Mouse (Mus musculus): ENCODE results near the gene Nadsyn1. TPM values are rescaled to one million over a fixed set of nuclear protein-coding genes. Genes with fewer than 3 reads are reported as not detected.

The Nadsyn1 gene
- polyA plus RNA-seq, 1 experiment from 2014 or later, result 9.2 TPM

DNA sequence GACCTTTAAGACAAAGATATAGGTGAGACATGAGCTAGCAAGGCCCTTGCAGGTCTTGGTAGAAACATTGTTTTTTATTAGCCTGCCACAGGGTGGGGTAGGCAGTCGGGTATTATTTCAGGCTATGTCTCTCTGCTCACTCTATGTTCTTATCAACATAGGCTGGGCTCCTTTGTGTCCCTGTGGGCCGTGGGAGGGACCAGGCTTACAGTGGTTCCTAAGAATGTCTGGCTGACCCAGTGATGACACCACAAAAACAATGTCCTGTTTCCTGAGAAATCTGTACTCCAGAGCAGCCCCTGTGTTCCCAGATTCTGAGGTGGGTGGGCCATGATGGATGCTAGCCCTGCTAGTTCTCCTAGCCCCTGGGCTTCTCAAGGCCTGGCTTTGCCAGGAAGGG lies 45.3 kb downstream of the Nadsyn1 start:
- H3K36me3 ChIP-seq (replicated peaks; ENCODE audit: insufficient read depth, low read length), result no peaks in the 10 kb centered on the region
- ATAC-seq, result no peak
- TF ChIP-seq EP300 (IDR thresholded peaks at IDR 0.05; ENCODE audit: low read depth), result no peak
- TF ChIP-seq CTCF (IDR thresholded peaks at IDR 0.05; ENCODE audit: low read depth), result no peak
- no peaks in the 10 kb centered on the region for H3K27me3 ChIP-seq (ENCODE audit: insufficient read depth, low read length)
- H3K4me3 ChIP-seq (ENCODE audit: low read depth, low read length), result no peak overlapping the region
- no peak overlapping the region for H3K9ac ChIP-seq (replicated peaks)
- peaks cover 14% of the 10 kb centered on the region for H3K4me1 ChIP-seq (ENCODE audit: insufficient read depth)
- H3K4me2 ChIP-seq (ENCODE audit: low read depth, low read length), result no peak overlapping the region
- no peaks in the 10 kb centered on the region for H3K9me3 ChIP-seq (ENCODE audit: low read length)
- WGBS (ENCODE audit: insufficient replicate concordance), result 68% methylated on average over 2 of the region's 2 CpGs
- no peak overlapping the region for H3K27ac ChIP-seq (ENCODE audit: low read depth)
- DNase-seq, result no peak

DNA sequence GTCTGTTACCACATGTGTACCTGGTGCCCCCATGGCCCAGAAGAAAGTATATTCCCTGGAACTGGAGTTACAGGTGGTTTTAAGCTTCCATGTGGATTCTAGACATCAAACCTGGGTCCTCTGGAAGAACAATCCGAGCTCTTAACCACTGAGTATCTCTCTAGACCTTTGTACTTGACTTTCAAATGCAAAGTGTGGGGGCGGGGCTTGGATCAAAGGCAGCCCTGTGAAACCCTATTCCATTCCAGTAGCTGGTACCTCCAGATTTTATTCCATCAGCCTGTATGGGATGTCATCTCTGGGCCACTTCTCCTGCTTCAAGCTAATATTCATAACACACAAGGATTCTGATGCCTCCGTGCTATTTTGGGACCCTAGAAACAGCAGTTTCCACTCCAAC lies 46.5 kb downstream of the Nadsyn1 start:
- H3K9ac ChIP-seq (replicated peaks), result no peak overlapping the region
- DNase-seq, result peak; percentile 66
- WGBS (ENCODE audit: insufficient replicate concordance), result 36% methylated on average over 3 of the region's 3 CpGs
- TF ChIP-seq CTCF (IDR thresholded peaks at IDR 0.05; ENCODE audit: low read depth) (no peak), EP300 (IDR thresholded peaks at IDR 0.05; ENCODE audit: low read depth) (no peak)
- ATAC-seq, result 0 out of 2 replicates have a peak, but pooled peaks have one; percentile 43
- H3K27me3 ChIP-seq (ENCODE audit: insufficient read depth, low read length), result no peaks in the 10 kb centered on the region
- no peaks in the 10 kb centered on the region for H3K36me3 ChIP-seq (replicated peaks; ENCODE audit: insufficient read depth, low read length)
- H3K4me3 ChIP-seq (ENCODE audit: low read depth, low read length), result no peak overlapping the region
- no peak overlapping the region for H3K27ac ChIP-seq (ENCODE audit: low read depth)
- no peak overlapping the region for H3K4me2 ChIP-seq (ENCODE audit: low read depth, low read length)
- H3K4me1 ChIP-seq (ENCODE audit: insufficient read depth), result peaks cover 14% of the 10 kb centered on the region
- H3K9me3 ChIP-seq (ENCODE audit: low read length), result no peaks in the 10 kb centered on the region

DNA sequence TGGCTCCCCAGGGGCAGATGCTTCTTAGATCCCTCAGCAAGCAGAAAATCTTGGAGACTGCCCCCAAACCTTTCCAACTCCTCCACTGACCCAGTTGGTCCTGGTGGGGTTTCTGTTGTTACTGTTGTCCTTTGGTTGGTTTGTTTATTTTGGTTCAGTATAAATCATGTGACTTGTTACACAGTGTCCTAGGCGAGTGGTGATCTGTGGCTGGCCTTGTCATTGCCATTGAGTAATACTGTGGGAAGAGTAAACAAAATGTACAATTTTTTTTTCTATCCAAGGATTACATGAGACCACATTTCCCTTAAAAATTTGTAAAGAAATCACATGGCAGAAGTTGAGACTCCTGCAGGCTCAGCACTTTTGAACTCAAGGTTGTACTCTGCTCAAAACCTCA lies 53.2 kb downstream of the Nadsyn1 start:
- H3K4me3 ChIP-seq (ENCODE audit: low read depth, low read length), result no peak overlapping the region
- no peaks in the 10 kb centered on the region for H3K36me3 ChIP-seq (replicated peaks; ENCODE audit: insufficient read depth, low read length)
- TF ChIP-seq EP300 (IDR thresholded peaks at IDR 0.05; ENCODE audit: low read depth) (peak; percentile 61; the same call in 1 of the 2 replicates), CTCF (IDR thresholded peaks at IDR 0.05; ENCODE audit: low read depth) (no peak)
- H3K27ac ChIP-seq (ENCODE audit: low read depth), result peak overlapping the region; percentile 75
- no peaks in the 10 kb centered on the region for H3K9me3 ChIP-seq (ENCODE audit: low read length)
- H3K27me3 ChIP-seq (ENCODE audit: insufficient read depth, low read length), result peaks cover 11% of the 10 kb centered on the region; the same call in 1 of the 2 replicates
- H3K4me2 ChIP-seq (ENCODE audit: low read depth, low read length), result no peak overlapping the region
- H3K4me1 ChIP-seq (ENCODE audit: insufficient read depth), result peaks cover 5% of the 10 kb centered on the region; the same call in 1 of the 2 replicates
- ATAC-seq (peak; percentile 77), DNase-seq (no peak)
- 29% methylated on average over 1 of the region's 1 CpGs for WGBS (ENCODE audit: insufficient replicate concordance)
- H3K9ac ChIP-seq (replicated peaks), result no peak overlapping the region

DNA sequence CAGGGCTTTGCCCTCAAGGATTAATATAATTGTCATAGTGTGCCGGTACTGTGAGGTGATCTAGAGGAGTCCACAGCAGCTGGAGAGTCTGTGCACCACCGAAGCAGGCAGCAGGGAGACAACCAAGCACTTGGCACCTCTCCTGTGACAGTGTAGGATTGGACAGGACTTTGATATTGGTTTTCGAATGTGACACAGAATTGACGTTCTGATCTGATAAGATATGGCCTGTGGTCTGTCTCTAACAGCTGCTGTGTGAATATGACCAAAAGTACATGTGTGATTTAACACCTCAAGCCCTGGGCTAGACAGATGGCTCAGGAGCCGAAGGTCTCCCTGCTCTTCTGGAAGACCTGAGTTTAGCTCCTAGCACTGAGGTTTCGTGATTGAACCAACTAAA lies 54.4 kb downstream of the Nadsyn1 start:
- 43% methylated on average over 6 of the region's 6 CpGs for WGBS (ENCODE audit: insufficient replicate concordance)
- H3K4me1 ChIP-seq (ENCODE audit: insufficient read depth), result peaks cover 5% of the 10 kb centered on the region; the same call in 1 of the 2 replicates
- H3K27me3 ChIP-seq (ENCODE audit: insufficient read depth, low read length), result peaks cover 11% of the 10 kb centered on the region; the same call in 1 of the 2 replicates
- no peak overlapping the region for H3K9ac ChIP-seq (replicated peaks)
- peak overlapping the region; percentile 75; the same call in 1 of the 2 replicates for H3K27ac ChIP-seq (ENCODE audit: low read depth)
- DNase-seq (no peak), ATAC-seq (peak; percentile 75)
- no peak overlapping the region for H3K4me3 ChIP-seq (ENCODE audit: low read depth, low read length)
- TF ChIP-seq CTCF (IDR thresholded peaks at IDR 0.05; ENCODE audit: low read depth) (no peak), EP300 (IDR thresholded peaks at IDR 0.05; ENCODE audit: low read depth) (no peak)
- H3K36me3 ChIP-seq (replicated peaks; ENCODE audit: insufficient read depth, low read length), result no peaks in the 10 kb centered on the region
- H3K9me3 ChIP-seq (ENCODE audit: low read length), result no peaks in the 10 kb centered on the region
- no peak overlapping the region for H3K4me2 ChIP-seq (ENCODE audit: low read depth, low read length)

DNA sequence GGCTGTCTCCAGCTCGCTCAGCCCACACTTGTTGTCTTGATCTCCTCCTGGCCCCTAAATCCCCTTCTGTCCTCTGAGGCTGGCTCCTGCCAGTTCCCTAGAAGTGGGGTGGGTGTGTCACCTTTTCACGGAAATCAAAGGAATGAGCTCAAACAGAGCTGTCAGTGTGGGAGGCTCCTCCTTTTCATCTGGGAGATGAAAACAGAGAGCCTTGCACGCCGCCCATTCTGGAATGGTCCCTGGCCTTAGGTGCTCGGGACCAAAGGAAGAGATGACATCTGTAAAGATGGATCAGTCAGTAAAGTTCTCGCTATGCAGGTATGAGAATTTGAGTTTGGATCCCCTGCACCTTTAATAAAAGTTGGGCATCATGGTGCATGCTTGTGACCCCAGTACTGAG lies 55.8 kb downstream of the Nadsyn1 start, which contains the start of gene Mrgprg:
Gene Mrgprg (minus strand): TSS at position 101 of the 400 bp plus-strand sequence.
- TF ChIP-seq CTCF (IDR thresholded peaks at IDR 0.05; ENCODE audit: low read depth) (no peak), EP300 (IDR thresholded peaks at IDR 0.05; ENCODE audit: low read depth) (no peak)
- no peak within 1 kb of the TSS for H3K27ac ChIP-seq (ENCODE audit: low read depth)
- H3K9ac ChIP-seq (replicated peaks), result no peak within 1 kb of the TSS
- no peak within 1 kb of the TSS for H3K4me3 ChIP-seq (ENCODE audit: low read depth, low read length)
- H3K36me3 ChIP-seq (replicated peaks; ENCODE audit: insufficient read depth, low read length), result no peaks in the 10 kb centered on the region
- H3K9me3 ChIP-seq (ENCODE audit: low read length), result no peaks in the 10 kb centered on the region
- peaks cover 5% of the 10 kb centered on the region; the same call in 1 of the 2 replicates for H3K4me1 ChIP-seq (ENCODE audit: insufficient read depth)
- 50% methylated on average over 6 of the region's 6 CpGs for WGBS (ENCODE audit: insufficient replicate concordance)
- no peak within 1 kb of the TSS for H3K4me2 ChIP-seq (ENCODE audit: low read depth, low read length)
- no peak for DNase-seq
- peaks cover 11% of the 10 kb centered on the region; the same call in 1 of the 2 replicates for H3K27me3 ChIP-seq (ENCODE audit: insufficient read depth, low read length)
- no peak for ATAC-seq

DNA sequence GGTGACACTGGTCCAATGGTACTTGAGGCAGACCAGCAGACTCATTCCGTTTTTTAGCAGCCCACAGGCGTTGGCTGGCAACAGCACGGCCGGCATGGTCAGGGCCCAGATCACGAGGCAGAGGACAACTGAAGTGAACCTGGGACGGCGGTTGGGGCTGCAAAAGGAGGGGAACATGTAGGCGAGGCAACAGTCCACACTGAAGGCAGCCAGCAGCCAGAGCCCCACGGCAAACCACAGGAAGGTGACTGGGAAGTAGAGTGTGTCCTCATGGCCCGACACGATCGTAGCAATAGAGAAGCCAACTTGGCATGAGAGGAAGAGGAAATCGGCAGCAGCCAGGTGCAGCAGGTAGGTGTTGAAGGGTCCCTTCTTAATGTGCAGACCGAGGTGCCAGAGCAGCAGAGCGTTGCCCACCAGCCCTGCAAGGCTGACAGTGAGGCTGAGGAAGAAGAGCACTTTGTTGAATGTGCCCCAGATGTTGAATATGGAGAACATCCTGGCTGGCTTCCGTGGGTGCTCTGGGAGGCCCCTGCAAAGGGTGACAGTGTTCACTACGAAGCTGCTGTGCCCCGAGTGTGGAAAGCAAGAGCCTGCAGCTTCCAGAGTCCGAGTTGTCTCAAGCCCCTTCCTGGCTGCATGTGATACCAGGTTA lies 57.6 kb downstream of the Nadsyn1 start:
- no peaks in the 10 kb centered on the region for H3K36me3 ChIP-seq (replicated peaks; ENCODE audit: insufficient read depth, low read length)
- H3K4me3 ChIP-seq (ENCODE audit: low read depth, low read length), result no peak overlapping the region
- ATAC-seq (no peak), DNase-seq (no peak)
- H3K4me2 ChIP-seq (ENCODE audit: low read depth, low read length), result no peak overlapping the region
- no peak overlapping the region for H3K27ac ChIP-seq (ENCODE audit: low read depth)
- TF ChIP-seq CTCF (IDR thresholded peaks at IDR 0.05; ENCODE audit: low read depth), result no peak
- no peak for TF ChIP-seq EP300 (IDR thresholded peaks at IDR 0.05; ENCODE audit: low read depth)
- peaks cover 11% of the 10 kb centered on the region; the same call in 1 of the 2 replicates for H3K27me3 ChIP-seq (ENCODE audit: insufficient read depth, low read length)
- H3K4me1 ChIP-seq (ENCODE audit: insufficient read depth), result peaks cover 5% of the 10 kb centered on the region; the same call in 1 of the 2 replicates
- H3K9ac ChIP-seq (replicated peaks), result no peak overlapping the region
- H3K9me3 ChIP-seq (ENCODE audit: low read length), result no peaks in the 10 kb centered on the region
- 37% methylated on average over 19 of the region's 19 CpGs for WGBS (ENCODE audit: insufficient replicate concordance)
